Mouse (Mus musculus) CD4-positive, CD25-positive, alpha-beta regulatory T cell, adult 4 months (primary cell): ENCODE data around the gene Gm20388. TPM values are rescaled to one million over a fixed set of nuclear protein-coding genes. Genes with fewer than 3 reads are reported as not detected.

ENCODE experiments used
- ATAC-seq: one replicate; pipeline ENCODE4 v1.8.0; 2017
- polyA plus RNA-seq, 2 experiments: library from polyadenylated mRNA; unstranded; fragments of 100-300 nt; shearing (Covaris generic); gene quantifications; one replicate each; pipeline ENCODE4 v1.2.1; 2017

Gm20388 gene
- polyA plus RNA-seq, 2 experiments from 2014 or later: 10.7 to 12.8 TPM

DNA sequence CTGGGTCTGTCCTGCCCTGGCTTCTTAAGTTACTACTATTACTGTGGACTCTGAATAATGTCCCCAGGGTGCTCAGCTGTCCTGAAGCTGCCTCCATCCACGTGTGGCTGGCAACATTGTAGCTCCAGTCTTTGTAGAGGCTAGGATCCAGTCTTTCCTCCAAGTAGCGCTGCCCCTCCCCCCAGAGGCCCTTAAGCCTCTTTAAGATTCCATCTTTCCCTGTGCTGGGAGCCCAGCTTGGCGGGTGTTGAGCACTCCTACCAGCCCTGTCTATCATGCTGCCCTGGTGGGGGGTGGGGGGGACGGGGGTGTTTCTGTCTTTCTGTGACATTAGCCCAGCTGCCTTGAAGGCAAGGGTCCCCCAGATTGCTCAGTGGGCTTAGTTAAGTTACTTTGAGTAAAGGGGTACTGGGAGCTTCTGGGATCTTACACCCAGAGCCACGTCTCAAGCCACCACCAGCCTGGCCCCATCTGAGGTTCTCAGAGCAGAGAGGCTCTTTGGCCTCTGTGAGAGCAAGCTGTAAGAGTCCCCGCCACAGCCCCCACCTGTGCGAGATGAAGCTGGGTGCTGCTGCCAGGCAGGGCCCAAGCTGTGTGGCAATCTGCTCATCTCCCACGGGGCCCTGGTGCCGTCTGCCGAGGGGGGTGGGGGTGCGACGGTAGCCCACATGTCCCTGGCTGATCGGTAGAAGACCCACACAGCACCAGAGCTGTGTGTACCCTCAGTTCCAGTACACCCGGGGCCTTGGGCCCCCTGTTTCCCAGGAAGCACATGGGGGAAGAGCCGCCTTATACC lies 646.7 kb downstream of the Gm20388 start:
- no peak for ATAC-seq

DNA sequence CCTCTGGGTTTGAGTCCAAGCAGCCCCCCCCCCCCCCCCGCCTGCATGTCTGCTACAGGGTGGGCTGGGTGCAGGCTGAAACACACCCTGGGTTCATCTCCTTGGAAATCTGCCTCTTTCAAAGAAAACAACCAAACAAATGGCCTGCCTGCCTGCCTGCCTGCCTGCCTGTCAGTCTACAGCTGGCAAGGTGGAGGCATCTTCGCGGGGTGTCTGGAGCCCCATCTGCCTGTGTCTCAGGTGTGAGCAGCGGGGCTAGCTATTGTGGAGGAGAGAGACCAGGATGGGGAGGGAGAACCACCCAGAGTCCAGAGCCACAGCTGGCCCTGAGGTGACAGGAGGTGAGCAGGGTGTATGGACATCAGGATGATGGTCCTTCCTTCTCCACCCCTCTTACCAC lies 647.5 kb downstream of the Gm20388 start:
- no peak for ATAC-seq

DNA sequence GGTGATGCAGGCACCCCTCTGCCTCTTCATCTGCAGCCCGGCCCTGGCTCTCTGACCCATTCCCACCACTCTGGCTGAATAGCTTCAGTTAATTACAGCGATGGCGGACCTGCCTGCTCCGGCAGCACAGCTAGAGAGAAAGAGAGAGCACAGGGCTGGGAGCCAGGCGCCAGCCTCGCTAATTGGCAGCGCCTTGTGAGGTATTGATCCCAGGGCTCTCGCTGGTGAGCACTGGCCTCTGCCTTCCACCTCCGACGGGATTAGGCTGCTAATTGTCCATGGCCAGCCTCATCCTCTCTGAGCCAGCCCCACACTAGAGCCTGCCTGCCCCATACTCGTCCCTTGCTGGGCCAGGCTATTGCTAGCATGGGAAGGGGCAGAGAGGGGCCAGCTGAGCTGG lies 649.0 kb downstream of the Gm20388 start:
- no peak for ATAC-seq

DNA sequence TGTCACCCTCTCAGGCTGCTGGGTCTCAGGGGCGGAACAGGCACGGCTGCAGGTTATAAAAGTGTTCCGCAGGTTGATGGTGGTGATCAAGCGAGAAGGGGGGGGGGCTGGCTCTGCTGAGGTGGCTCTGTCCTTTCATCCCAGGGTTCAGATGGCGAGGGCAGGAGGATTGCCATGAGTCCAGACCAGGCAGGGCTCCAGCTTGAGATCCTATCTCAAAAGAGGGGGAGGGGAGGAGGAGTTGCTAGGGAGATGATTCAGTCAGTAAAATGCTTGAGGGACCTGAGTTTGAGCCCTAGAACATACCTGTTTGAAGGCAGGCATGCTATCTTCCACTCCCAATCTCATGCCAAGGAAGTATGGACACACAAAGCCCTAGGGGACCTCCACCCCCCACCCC lies 649.9 kb downstream of the Gm20388 start:
- no peak for ATAC-seq

DNA sequence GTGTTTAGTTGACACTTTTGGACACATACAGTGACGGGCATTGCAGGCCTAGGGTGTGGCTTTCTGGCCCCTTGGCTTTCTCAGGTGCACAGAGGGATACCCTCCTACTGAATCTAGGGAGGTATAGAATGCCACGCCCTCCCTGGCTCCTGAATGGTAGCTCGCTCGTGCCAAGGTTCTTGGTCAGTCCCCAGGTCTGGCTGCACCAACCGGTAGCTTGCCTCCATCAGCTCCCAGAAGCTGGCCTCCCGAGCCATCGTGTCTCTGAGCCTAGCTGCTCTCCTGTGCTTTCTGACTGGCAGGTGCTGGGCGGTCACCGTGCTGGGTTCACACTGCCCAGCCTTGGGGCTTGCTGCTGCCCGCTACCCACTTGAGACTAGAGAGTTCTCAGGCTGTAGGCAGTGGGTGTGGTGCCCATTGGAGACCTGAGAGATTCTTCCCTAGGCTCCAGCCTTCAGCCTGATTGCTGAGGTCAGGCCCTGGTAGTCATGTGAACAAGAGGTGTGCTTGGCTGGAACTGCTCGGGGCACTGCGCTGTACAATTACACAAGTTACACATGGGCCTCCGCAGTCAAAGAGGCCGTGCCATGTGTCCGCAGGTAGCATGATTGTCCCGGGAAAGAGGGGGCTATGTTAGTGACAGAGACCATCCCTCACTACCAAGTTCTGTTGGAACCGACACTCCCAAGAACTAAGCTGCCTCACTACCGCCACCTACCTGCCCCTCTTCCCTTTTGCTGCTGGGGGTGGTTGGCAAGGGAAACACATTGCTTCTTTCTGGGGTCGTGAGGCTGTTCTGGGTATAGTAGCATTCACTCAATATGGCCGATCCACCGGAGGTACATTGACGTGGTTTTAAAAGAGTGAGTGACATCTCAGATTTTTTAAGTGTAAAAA lies 651.1 kb downstream of the Gm20388 start:
- no peak for ATAC-seq

DNA sequence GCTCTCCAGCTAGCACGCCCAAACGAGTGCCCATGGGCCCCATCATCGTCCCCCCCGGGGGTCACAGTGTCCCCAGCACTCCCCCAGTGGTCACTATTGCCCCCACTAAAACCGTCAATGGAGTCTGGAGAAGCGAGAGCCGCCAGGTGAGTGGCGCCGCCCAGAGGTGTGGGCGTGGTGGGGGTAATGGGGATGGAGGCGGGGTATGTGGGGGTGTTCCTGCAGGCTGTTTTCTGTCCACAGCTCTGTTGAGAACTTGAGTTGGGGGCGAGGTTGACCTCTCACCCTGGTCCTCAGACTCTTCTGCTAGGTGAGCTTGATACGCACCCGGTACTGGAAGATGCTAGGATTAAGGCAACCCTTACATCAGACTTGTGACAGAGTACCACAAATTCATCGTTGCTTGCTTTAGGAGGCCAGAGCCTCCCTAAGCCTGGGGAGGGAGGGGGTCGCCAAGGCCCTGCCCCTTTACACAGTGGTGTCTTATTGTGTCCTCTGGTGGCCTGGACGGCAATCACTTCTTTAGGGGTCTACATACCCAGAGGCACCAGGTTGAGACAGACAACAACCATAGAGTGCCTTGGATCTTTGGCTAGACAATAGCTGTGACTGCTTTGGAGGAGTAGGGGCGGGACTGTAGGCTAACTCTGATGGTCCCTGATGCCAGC lies 652.2 kb downstream of the Gm20388 start:
- no peak for ATAC-seq

DNA sequence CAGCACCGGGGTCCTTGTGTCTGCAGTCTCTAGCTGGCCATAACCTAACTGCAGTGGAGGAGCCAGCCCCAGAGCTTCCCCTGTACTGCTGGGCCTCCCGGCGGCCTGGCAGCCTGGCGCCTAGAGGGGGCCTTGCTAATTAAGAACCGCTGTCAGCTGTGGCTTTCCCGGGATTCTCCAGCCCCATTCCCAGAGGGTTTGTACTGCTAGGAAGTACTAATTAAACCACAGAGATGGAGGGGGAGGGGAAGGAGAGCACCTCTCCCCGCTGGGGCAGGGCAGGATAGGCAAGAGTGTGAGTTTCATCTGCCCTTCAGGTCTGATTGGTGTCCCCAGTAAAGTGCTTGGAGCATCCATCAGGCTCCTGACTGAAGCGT lies 652.7 kb downstream of the Gm20388 start:
- ATAC-seq: no peak

DNA sequence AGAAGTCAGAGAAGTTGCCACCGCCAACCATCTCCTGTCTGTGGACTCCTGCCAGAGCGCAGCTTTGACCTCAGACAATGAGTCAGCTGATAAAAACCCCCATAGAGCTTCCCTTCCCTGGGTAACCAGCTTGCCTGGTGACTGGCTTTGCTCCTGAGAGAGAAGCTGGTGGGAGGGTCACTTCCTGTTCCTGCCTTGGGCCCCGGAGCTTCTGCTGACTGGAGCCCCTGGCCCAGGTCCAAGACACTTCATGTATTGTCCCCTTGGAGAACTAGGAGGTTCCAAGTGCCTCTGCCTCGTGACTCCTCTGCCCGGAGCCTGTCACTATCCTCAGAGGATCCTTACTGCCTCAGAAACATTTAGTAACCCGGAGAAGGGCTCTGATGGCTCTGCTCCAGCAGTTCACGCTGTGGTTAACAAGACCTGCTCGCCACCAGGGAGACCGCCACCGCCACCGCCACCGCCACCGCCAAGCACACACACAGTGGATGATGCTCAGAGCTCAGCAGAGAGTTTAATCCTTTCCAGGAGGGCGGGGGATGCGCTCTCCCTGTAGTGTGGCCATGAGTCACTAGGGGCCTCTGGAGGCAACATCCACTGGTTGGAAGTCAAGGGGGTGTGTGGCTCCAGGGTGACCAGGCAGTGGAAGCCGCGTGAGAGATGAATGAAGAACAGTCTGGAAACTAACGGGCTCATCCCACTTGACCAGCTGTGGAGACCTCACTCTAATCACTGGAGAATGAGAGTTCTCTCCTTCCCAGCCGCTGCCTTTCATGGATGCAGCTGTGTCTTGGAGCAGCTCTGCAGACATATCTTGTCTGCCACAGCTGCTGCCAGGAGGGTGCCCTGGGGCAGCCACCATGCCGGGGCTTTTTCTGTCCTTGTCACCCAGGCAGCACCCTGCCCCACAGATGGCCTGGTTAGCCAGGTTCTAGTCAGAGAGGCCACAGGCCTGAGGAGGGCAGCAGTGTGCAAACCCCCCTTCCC lies 653.5 kb downstream of the Gm20388 start:
- peak; percentile 70 for ATAC-seq

DNA sequence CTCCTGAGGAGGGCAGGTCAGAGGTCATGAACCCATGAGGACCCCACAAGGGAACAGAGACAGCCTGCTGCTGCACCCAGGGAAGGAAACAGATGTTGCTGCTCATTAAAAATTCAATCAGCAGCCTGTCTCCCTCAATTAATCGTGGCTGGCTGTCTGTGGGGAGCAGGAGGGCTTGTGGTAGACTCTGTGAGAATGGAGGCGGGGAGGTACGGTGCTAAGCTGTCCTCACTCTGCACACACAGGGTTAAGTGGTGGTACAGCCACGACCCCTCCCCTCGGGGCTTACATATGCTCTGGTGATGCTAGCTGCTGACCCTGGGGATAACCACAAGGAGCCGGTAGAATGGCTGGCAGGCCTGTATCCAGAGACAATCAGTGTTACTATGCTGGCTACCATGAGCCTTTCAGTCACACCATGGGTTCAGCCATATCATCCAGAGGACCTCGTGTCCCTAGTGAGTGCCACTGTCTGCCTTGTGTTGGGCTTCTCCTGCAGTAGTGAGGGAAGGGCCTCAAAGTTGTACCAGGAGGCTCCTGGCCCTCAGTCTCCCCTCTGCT lies 654.6 kb downstream of the Gm20388 start:
- ATAC-seq: no peak

DNA sequence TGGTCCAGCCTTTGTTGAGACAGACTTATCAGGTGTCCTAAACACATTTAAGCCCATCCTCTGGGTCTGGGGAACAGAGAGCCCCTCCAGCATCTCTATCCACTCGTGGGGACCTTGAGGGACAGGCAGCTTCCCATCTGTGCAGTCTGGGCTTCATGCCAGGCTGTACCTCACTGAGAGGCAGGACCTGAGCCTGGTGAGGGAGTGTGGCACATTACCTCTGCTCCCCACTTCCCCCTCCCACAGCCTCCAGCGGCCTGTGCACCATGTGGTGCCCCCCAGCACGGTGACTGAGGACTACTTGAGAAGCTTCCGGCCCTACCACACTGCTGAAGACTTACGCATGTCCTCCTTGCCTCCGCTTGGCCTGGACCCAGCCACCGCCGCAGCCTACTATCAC lies 656.0 kb downstream of the Gm20388 start:
- no peak for ATAC-seq

DNA sequence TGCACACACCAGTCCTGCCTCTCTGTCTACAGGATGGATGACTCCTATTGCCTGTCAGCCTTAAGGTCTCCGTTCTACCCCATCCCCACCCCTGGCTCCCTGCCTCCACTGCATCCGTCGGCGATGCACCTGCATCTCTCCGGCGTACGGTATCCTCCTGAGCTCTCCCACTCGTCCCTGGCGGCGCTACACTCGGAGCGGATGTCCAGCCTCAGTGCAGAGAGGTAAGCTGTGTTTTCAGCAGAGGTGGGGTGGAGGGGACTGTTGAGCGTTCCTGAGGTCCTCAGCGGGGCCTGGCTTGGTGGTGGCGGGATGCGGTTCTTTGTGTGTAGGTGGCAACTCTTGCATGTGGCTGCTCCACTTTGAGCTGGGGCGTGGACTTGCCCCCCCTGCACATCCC lies 657.1 kb downstream of the Gm20388 start:
- no peak for ATAC-seq

DNA sequence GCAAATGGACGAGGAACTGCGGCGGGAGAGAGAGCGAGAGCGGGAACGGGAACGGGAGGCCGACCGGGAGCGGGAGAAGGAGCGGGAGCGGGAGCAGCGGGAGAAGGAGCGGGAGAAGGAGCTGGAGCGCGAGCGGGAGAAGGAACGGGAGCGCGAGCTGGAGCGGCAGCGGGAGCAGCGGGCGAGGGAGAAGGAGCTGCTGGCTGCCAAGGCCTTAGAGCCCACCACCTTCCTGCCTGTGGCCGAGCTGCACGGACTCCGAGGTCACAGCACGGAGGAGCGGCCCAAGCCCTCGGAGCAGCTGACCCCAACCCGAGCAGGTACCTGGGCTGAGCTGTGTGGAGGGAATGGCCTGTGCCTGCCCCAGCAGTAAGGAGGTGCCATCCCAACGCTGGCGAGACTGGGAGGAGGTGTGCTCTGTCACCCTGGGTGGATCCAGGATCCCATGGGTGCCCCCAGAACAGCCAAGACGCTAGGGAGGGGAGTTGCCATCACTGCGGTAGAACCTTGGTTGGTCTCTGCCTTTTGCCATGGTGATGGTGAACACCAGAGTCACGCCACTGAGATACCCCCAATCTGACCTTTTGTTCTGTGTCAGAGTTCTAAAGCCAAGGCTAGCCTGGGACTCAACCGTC lies 657.6 kb downstream of the Gm20388 start:
- no peak for ATAC-seq

DNA sequence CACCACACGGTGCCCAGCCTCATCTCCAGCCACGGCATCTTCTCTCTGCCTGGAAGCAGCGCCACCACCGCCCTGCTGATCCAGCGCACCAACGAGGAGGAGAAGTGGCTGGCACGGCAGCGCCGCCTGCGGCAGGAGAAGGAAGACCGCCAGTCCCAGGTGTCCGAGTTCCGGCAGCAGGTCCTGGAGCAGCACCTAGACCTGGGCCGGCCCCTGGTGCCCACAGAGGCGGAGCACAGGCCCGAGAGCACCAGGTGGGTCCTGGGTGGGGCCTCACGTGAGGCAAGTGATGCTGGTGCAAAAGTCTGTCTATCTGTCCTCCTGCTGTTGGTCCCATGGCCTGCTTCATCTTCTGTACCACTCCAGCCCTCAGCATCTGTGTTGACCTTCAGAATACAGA lies 658.5 kb downstream of the Gm20388 start:
- no peak for ATAC-seq

DNA sequence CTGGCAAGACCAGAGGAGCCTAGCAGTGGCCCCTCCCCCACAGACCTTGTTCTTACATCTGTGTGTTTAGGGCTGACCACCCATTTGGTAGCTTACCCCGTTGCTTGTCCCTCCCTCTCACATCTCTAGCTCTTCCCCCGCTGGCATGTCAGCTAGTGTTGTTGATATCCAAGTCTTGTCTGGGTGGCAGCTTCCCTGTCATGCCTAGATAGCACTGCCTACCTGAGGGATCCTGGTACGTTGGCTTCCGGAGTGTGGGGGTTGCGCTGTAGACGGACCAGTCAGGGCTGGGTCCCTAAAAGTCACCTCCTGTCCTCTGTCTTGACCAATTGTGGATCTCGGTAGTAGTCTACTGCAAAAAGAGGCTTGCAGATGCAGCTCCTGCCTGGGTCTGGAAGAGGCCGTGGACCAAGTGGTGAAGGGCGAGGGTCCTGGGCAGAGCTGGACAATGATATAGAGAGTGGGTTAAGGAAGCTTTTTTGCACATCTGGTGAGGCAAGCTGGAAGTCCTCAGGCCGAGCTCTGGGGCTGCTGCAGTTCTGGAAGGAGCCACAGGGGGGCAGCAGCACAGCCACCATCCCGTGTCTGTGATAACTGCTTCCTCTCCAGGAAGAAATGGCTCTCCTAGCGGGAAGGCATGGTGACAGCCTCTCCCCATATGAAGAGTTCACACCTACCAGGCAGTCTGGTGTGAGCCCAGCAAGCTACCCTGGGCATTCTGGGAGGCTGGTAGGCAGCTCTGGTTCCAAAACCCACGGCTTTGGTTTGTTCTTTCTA lies 659.5 kb downstream of the Gm20388 start:
- peak; percentile 74 for ATAC-seq

DNA sequence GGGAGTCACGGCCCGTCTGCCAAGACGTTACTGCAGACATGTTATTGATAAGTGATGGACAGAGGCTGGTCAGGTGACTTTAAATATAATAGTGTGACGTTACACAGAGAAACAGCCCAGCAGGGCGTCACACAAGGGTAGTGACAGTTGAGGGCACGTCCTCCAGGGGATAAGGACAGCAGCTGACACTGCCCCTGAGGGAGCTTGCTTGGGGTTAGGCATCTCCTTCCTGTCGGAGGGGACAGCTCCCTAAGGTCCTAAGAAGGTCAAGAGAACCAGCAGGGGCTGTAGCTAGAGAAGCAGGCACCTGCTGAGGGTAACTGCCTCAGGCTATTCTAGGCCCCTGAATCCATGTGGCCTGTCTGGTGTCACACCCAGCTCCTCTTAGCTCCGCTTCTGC lies 660.9 kb downstream of the Gm20388 start:
- no peak for ATAC-seq

DNA sequence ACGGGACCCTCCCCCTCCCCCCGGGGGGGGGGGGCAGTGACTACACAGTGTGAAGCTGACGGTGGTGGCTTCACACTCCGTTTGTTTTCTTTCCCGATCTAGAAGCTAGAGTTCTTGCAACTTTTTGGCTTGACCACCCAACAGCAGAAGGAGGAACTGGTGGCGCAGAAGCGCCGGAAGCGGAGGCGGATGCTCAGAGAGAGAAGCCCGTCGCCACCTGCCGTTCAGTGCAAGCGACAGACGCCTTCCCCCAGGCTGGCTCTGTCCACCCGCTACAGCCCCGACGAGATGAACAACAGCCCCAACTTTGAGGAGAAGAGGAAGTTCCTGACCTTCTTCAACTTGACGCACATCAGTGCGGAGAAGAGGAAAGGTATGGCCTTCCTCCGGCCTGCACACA lies 661.9 kb downstream of the Gm20388 start:
- ATAC-seq: no peak

DNA sequence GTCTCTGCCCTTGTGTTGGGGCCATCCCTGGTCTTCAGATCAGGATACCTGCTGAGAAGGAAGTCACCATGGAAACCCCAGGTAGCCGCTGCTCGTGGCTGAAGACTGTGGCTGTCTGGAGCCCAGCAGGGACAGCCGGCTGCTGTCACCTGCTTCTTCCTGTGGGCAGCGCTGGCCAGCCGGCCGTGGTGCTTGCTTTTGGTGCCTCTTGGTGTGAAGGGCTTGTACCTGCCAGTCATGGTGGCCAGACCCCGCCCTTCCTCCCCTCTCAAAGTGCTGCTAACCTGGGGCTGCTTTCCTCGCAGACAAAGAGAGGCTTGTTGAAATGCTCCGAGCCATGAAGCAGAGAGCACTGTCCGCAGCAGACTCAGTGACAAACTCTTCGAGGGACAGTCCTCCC lies 663.2 kb downstream of the Gm20388 start:
- ATAC-seq: no peak

DNA sequence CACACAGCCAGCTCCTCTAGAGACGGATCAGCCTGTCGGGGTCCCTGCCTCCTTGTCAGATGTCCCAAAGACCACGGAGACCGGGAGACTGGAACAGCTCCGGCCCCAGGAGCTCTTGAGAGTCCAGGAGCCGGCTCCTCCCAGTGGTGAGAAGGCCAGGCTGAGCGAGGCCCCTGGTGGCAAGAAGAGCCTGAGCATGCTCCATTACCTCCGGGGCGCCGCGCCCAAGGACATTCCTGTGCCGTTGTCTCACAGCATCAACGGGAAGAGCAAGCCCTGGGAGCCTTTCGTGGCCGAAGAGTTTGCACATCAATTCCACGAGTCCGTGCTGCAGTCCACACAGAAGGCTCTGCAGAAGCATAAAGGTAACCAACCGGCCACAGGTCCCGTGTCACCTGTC lies 664.3 kb downstream of the Gm20388 start:
- ATAC-seq: no peak

DNA sequence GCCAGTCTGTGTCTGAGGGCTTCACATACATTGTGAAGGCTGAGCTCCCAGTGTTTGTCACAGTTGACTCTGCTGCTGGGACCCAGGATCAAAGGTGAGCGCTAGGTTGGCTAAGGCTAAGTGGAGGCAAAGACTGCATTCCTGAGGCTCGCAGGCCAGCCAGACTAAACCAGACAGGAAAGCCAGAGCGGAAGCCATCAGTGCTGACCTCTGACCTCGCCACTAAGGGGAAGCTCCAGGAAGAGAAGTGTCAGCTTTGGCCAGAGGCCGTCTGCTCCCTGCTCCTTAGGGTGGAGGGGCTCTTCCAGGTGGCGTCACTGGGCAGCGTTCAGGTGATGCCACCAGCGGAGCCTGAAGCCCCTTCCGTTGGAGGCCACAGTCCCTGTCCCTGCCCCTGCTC lies 665.2 kb downstream of the Gm20388 start:
- no peak for ATAC-seq

DNA sequence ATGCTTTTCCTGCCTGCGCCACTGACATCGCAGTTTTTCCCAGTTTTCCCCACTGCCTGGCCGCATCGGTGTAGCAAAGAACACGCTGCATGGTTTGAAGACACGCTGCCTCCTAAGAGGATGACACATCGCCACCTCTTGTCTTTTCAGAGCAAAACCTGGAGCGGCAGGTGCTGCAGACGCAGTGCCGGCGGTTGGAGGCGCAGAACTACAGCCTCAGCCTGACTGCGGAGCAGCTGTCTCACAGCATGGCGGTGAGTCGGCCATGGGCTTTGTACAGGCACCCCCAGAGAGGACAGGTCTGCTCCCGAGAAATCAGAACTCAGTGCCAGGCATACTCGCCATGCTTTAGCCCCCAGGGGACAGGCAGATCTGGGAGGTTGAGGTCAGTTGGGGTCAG lies 667.2 kb downstream of the Gm20388 start:
- no peak for ATAC-seq
